Mouse (Mus musculus) heart, adult 11 months (tissue): ENCODE measurements around the gene Agrp.
"Not testable (repeated sequence)": the region's sequence is repeated elsewhere in the genome, so short reads cannot be mapped to it uniquely, and the experiment has no call there.

Source experiments
- DNase-seq: peaks from one replicate; pipeline ENCODE4 v3.0.0; 2022

The Agrp gene

DNA sequence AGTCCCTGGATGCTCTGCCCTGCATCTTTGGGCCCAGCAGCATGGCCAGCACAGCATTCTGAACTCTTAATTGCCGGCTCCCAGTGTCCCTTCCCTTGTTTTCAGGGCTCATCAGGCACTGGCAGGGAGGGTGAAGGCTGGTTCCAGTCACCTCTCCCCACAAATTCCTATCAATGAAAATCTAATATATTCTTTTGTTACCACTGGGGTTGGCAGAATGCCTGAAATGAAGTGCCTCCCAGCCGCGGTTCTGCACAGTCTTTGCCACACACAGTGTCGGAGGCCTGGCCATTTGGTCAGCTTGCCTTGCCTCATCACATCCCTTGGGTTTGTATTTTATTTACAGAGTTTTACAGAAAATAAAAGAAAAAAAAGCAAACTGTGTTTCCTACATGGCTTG is 15.4 kb downstream of the Agrp start:
- DNase-seq: no peak

DNA sequence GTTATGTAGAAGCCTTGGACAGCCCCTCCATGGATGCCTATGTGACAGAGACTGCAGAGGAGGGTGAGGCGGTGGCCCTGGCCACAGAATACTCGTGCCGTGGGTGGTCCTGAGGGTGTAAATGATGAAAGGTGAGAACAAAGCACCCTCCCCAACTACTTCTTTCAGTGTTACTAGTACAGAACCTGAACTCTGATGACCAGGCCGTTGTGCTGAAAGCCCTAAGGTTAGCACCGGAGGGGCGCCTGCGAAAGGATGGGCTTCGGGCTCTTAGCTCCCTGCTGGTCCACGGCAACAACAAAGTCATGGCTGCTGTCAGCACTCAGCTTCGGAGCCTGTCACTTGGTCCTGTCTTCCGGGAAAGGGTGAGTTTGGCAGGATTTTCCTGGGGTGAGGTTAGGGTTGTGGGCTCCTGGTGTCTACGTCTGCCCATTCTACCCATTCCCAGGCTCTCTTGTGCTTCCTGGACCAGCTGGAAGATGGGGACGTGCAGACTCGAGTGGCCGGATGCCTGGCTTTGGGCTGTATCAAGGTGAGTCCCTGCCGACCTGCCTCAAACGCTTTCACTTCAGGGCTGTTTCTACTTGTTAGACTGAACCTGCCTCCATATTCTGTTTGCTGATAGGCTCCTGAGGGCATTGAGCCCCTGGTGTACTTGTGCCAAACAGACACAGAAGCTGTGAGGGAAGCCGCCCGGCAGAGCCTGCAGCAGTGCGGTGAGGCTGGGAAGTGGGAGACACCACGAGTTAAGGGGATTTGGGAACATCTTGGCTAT is 16.1 kb downstream of the Agrp start:
- peak; percentile 90 for DNase-seq

DNA sequence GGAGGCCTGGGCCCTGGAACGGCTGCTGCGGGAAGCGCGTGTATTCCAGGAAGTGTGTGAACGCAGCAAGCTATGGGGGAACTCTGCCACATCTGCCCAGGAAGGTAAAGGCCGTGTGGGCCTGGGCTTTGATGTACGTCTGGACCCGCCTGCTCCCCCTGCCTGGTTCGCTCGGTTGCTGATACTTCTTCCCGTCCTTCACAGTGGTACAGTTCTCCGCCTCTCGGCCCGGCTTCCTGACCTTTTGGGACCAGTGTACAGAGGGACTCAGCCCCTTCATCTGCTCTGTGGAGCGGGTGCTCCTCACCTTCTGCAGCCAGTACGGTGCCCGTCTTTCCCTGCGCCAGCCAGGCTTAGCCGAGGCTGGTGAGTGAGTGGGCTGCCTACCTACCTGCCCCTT is 17.0 kb downstream of the Agrp start:
- peak; percentile 91 for DNase-seq

DNA sequence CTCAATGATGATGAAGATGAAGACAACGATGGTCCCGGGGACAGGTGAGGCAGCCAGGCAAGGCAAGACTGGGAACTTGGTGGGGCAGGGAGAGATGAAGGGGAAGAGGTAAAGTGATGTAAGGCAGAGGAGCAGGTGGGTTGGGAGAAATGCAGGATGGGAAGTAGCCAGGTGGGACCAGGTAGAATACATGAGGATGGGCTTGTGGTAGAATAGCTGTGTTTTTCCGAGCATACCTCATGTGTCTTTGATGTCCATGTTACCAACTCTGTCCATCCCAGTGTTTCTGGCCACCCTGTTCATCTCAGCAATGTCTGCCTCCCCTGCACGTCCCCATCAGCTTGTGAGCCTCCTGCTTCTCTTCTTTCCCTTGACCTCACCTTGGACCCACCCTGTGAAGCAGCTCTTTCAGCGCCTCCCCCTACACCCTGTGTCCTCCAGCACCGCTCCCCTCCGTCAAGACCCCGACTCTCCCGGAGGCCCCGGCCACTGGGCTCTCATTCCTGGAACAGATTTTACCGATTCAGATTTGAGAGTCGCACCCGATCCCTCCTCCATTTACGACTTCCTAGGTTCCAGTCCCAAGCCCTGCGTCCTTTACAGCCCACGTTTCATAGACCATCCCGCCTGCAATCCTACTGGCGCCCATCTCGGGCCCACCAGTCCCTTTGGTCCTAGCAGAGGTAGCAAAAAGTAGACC is 18.2 kb downstream of the Agrp start:
- DNase-seq: peak; percentile 89

DNA sequence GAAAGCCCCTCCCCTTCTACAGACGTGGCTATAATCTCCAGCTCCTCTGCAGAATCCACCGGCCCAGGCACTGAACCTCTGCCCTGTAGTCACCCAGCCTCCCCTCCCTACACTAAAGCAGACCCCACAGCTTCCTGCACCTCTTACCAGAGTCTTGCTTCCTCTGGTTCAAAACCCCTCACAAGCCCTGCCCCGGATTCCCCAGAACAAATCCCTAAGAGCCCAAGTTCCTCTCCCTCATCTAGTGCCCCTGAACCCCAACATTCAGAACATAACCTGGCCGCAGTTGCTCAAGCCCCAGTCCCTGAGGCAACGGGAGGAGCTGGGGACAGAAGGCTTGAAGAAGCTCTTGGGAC is 18.9 kb downstream of the Agrp start:
- DNase-seq: no peak

DNA sequence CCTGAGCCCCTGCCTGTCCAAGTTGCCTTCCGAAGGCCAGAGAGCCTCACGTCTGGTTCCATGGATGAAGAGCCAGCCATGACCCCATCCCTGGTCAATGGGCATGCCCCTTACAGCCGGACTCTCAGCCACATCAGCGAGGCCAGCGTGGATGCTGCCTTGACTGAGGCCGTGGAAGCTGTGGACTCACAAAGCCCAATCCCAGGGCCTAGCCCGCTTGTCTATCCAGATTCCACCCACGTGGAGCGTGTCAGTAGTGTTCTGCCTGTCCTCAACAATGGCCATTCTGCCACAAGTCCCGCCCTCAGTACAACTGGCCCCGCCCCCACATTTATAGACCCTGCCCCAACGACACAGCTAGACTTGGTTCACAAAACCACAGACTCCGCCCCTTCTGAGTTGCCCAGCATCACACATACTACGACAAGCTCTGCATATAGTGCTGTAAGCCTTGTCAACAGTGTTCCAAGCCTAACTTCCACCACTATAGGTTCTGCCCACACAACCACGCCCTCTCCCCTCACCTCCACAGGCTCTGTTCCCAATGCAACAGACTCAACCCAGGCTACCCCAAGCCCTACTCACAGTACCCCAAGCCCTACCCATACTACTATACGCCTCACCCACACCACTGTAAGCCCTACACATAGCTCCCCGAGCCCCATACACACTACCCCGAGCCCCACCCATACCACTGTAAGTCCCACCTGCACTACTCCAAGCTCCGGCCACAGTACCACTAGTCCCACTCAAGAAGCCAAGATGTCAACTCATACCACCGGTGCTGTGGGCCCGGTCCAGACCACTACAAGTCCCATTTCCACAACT is 19.5 kb downstream of the Agrp start:
- peak; percentile 94 for DNase-seq

DNA sequence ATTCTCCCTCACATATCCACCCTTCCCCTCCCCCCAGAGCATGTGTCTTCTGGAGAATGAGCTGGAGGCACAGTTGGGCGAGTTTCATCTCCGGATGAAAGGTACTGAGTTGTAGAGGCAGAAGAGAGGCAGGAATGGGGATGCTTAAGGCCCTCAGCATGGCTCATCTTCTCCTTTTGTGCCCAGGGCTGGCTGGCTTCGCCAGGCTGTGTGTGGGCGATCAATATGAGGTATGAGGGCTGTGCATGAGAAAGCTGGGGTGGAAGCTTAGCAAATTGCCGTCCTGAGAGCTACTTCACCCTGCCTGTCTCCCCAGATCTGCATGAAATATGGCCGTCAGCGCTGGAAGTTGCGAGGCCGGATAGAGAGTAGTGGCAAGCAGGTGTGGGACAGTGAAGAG is 21.3 kb downstream of the Agrp start:
- DNase-seq: peak; percentile 90

DNA sequence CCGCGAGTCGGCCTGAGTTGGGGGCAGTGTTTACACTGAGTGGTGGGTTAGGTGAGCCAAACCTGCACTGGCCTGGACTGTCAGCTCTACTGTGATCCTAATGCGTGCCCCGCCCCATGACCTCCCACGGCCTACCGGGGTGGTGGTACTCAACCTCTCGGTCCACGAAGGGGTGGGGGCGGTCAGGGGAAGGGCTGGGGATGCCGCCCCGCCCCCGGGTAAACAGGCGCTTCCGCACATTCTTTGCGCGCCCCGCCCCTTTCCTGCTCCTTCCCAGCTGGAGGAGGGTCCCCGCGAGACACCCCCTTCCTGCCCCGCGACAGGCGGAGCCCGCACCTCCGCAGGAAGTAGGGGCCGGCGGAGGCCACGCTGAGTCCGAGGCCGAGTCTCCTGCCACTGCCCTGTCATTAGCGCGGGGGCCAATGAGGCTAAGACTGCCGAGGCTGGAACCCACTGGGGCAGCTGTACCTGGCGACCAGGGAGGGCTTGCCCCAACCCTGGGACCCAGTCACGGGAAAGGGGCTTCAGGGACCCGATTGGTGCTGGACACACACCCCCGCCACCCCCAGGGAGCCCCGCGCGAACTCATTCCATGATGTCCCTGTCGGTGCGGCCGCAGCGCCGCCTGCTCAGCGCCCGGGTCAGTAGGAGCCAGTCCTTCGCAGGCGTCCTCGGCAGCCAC is 23.2 kb downstream of the Agrp start:
- peak; percentile 99 for DNase-seq

DNA sequence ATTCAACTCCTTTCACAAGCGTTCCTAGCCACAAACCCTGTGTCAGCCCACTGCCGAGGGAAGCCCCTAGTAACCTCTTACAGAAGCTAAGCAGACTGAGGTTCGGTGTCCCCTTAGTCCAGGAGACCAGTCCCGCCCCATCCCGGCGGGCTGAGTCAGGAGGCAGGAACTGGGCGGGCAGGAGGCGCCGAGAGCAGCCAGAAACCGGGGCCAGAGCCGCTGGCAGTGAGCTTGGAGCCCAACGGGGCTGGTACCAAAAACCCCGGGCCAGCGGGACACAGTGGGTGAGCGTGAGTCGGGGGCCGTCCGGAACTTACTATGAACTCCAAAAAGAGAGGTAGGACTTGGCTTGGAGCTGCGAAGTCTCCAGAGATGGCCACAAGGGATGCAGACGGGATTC is 24.2 kb downstream of the Agrp start:
- peak; percentile 98 for DNase-seq

DNA sequence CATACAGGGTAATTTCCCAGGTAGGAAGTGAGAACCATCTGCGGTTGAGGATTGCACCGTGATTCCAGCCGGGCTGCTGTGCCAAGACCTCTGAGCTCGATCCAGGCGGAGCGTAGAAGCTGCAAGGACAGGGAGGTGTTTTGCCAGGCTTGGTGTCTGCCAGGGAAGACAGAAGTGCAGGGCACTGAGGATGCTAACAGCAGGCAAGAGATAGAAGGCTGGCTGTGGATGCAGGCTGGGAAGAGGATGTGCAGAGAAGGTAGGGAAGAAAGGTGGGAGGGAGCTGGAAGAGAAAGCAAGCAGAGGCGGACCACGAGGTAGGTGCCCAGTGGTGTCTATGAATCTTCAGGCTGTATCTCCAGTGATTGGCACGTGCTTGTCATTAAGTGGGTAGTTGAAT is 25.4 kb downstream of the Agrp start:
- DNase-seq: peak; percentile 95

DNA sequence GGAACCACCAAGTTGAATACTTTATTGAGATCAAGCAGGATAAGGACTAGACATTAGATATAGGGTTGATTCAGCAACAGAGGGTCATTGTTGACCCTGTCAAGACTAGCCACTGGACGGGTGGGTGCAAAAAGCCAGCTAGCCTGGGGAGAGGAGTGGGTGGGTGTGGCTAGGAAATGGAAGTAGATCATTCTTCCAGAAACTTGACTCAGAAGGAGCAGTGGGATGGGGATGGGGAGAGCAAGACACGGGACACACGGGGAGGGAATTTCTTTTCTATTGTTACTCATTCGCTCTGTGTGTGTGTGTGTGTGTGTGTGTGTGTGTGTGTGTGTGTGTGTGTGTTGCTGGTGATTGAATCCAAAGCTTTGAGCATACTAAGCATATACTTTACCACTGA is 27.4 kb downstream of the Agrp start:
- DNase-seq: peak; percentile 90

DNA sequence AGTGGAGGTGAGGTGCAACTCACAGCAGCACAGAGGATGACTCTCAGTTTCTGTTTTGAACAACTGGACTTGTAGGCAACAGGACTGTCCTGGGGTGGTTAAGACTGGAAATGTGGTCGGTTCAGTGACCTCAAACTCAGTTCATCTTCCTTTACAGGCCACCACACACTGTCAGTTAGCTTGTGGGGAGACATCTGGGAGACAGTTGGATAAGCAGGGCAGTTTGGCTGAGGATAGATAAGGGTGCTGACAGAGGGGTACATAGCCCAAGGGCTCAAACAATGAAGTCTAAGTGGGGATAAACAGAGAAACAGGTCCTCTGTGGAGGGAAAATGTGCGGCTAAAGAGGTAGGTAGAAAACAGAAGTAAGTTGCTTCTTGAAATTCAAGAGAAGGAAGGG is 27.8 kb downstream of the Agrp start:
- no peak for DNase-seq

DNA sequence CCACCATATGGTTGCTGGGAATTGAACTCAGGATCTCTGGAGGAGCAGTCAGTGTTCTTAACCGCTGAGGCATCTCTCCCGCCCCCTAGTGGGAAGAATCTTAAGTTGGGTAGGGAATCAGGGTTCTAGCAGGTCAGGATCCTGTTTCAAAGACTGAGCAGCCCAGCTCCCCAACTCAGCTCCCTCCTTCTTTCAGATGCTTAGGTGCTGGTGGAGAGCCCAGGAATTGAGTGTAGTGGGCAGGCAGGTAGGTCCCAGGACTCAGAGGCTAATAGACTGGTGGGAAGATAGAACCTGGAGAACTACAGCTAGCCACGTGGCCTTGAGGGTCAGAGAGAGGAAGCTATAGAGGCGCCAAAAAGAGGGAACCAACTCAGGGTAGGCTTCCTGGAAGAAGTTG is 29.5 kb downstream of the Agrp start:
- peak; percentile 94 for DNase-seq

DNA sequence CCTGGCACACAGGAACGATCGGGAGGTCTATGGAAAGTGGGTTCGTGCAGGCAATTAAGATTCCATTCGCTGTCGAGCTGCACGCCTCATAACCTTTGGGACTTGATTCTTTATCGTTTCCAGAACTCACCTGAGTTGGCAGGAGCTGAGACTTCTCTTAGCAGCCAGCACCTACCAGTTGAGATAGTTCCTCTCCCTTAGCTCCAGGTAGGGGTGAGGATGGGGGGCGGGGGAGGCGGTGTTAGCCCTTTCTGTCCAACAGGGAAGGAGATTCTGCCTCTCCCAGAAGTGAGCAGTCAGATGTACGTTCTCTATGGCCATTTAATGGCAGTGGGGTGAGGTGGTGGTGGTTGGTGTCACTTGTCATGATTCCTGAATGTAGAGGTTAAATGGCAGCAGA is 30.1 kb downstream of the Agrp start:
- DNase-seq: peak; percentile 93

DNA sequence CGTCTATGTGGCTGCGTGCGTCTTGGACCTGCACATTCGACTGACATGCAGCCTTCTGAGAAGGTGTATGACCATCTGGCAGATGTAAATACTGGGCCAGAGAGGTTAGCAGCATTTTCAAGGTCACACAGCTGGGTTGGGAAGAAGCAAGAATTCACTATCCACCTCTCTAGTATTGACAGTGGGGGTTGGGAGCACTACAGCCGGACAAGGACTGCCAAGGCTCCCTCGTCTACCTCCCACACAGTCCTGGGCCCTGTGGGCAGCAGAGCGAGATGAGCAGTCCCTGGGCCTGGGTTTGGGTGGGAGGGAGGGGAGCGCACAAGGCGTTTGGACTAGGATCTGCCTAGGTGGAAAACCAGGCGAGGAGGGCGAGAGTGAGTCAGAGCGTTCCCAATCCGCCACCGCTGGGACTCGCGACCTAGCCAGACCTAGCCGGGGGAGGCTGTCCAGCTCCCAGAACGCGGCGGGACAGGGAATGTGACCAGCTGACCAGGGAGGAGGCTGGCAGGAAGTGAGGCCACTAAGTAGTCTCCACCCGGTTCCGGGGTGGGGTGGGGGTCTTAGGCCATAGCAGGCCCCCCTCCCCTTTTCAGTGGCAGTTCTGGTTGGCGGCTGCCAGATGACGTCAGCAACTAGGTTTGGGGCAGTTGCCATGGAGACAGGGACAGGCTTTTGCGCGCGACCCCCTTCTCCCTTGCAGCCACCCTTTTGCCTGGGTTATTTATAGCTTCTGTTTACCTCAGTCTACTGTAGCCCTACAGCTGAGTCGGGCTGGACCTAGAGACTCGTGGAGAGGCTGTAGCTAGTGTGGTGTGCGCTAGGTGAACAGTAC is 30.8 kb downstream of the Agrp start:
- DNase-seq: peak; percentile 100

DNA sequence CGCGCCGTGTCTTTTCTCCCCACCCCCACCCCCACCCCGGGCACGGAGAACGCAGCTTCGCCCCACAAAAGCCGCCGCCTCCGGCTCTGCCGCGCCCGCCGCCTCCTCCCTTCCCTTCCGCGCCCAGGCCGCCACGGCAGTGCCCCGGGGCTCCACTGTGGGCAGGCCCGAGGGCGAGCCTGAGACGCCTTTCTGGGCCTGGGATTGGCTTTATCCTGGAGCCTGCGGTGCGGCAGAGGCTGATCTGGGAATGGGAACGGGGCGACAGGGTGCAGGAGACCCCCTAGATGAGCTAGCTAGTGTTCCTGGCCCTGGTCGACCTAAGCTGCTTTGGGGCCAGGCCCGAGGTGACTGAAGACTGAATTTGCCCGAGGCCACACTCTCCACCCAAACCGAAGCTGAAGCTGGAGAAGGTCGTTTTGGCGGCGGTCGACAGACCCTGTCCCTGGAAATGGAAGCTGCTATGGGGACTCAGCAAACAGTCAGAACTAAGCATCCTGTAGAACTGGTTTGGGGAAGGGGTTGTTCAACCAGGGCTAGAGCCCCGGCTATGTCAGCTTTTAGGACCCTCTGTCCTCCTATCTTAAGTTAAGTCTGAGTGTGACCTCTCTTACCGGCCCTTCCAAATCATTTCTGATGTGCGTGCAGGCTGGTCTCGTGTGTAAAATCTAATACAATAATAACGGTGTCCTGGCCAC is 31.6 kb downstream of the Agrp start:
- DNase-seq: peak; percentile 97

DNA sequence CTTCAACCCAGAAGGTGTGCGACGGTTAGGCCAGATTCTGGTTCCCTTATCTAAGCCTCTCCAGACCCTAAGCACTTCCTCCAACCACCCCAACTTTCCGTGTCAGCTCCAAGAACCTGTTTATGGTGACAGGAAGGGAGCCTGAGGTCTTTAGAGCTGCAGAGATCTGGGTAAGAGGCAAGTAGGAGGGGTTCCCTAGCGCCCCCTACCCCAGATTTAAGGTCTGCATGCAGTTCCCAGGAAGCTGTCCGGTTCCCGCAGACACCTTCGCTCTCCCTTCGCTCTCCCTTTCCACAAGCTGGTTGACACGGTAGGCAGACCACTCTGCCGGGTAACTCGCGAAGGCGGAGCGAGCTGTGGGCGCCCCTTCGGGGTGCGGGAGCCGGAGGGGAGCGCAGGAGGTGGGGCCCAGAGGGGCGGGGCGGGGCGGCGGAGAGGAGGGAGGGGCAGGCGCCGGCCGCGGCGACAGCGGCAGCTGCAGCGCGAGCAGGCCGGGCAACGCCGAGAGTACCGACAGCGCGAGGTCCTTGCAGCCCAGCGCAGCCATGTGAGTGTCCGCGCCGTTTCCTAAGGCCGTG is 32.3 kb downstream of the Agrp start, which contains the start of gene Ripor1:
Gene Ripor1, plus strand, starts transcription at position 452 of the 578 bp plus-strand sequence.
- DNase-seq: peak; percentile 99

DNA sequence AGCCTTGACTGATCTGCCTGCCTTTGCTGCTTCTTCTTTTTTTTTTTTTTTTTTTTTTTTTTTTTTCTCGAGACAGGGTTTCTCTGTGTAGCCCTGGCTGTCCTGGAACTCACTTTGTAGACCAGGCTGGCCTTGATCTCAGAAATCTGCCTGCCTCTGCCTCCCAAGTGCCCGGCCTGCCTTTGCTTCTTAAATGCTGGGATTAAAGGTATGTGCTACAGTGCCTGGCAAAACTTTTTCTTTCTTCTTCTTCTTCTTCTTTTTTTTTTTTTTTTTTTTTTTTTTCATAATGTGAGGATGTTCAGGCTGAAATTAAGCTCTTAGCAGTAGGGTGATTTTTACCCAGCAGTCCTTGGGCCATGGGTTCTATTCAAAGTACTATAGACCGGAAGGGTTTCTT is 34.7 kb downstream of the Agrp start:
- DNase-seq: not testable (repeated sequence)

DNA sequence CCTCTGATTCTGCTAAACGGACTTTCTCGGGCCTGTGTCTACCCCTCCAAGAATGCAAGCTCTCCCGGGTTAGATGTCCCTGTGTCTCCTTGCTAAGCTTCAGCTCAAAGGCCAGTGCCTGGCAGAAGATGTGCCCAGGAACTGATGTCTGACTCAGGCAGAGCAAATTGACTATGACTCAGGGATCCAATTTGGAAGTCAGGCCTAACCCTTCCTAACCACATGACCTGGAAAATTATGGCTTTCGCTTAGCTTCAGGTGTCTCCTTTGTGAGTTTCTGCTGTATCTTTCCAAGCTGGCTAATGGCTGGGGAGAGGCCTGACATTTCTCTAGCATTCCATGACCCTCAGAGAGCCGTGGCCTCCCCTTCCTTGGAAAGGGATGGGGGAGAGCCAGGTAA is 35.9 kb downstream of the Agrp start:
- peak; percentile 83 for DNase-seq

DNA sequence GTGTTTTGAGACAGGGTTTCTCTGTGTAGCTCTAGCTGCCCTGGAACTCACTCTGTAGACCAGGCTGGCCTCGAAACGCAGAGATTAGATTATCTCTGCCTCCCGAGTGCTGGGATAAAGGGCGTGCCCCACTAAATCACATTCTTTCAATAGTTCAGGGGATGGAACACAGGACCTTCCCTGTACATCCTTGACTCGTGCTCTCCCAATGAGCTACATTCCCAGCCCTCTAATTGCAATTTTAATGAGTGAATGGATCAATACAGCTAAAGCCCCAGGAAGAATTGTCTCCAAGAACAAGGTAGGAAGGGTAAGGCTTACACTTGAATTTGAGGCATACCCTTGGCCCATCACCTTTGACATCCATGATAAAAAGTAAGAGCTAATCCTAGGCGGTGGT is 38.4 kb downstream of the Agrp start:
- peak; percentile 71 for DNase-seq
